In genomic region chr15:95280986-95281385, GRCm38 (mm10) we compare ENCODE assay signal across 22 mouse cellular contexts.
DNase-seq lines count a peak whose midpoint lies in the region; ATAC-seq and TF ChIP-seq lines count a peak whose summit lies in the region.
"Had no signal": no experiment of that assay in that cellular context is flagged by ENCODE, and none has a peak within 500 bp of the region (broad histone marks: within the 10 kb centered on the region; RNA-seq: fewer than 3 reads in every experiment).

No protein-coding gene starts in this region.

- no peaks in the 10 kb centered on the region for H3K4me1 ChIP-seq in embryonic facial prominence, embryonic 14.5 days (ENCODE audit: control insufficient read depth, insufficient read depth, low read length)
- peaks cover 10% of the 10 kb centered on the region; the same call in 1 of the 2 replicates for H3K4me1 ChIP-seq in embryonic facial prominence, embryonic 10.5 days
- H3K4me1 ChIP-seq in kidney, embryonic 15.5 days = peaks cover 10% of the 10 kb centered on the region
- H3K4me1 ChIP-seq in kidney, embryonic 16.5 days (ENCODE audit: insufficient read depth, low read length) = peaks cover 16% of the 10 kb centered on the region
- H3K4me1 ChIP-seq: embryonic facial prominence, embryonic 12.5 days; heart, embryonic 10.5 days had no signal

- no peaks in the 10 kb centered on the region for H3K9me3 ChIP-seq in embryonic facial prominence, embryonic 14.5 days (ENCODE audit: control insufficient read depth, low read length)
- no peaks in the 10 kb centered on the region for H3K9me3 ChIP-seq in embryonic facial prominence, embryonic 10.5 days
- H3K9me3 ChIP-seq in kidney, embryonic 15.5 days (replicated peaks) = no peaks in the 10 kb centered on the region
- no peaks in the 10 kb centered on the region for H3K9me3 ChIP-seq in kidney, embryonic 16.5 days (ENCODE audit: low read length)
- H3K9me3 ChIP-seq: embryonic facial prominence, embryonic 12.5 days; forebrain, embryonic 10.5 days; forebrain, embryonic 13.5 days; heart, embryonic 10.5 days; heart, embryonic 13.5 days; hindbrain, embryonic 12.5 days; hindbrain, embryonic 15.5 days had no signal

- peak; percentile 8 for DNase-seq in embryonic facial prominence, embryonic 14.5 days (ENCODE audit: low spot score)
- DNase-seq in embryonic facial prominence, embryonic 10.5 days (ENCODE audit: low spot score) = no peak
- peak; percentile 62 for DNase-seq in brain, adult 2 months (ENCODE audit: low read depth, low spot score)
- DNase-seq in layer of hippocampus, adult 2 months (ENCODE audit: low spot score in 2 of 2) = no peak
- DNase-seq: adrenal gland, adult 8-10 months; adrenal gland, postnatal 25 days; cerebellum, adult 18-20 months; cerebellum, adult 9-10 months; cerebellum, postnatal 14 days; gastrocnemius, postnatal 25 days; heart, adult 2 months had no signal

- 69% methylated on average over 2 of the region's 2 CpGs for WGBS in embryonic facial prominence, embryonic 14.5 days
- WGBS in embryonic facial prominence, embryonic 10.5 days = 84% methylated on average over 2 of the region's 2 CpGs
- WGBS in kidney, embryonic 15.5 days = 66% methylated on average over 2 of the region's 2 CpGs
- 71% methylated on average over 2 of the region's 2 CpGs for WGBS in kidney, embryonic 16.5 days

- no peaks in the 10 kb centered on the region for H3K36me3 ChIP-seq in embryonic facial prominence, embryonic 14.5 days (ENCODE audit: control insufficient read depth, insufficient read depth, low read length)
- H3K36me3 ChIP-seq in embryonic facial prominence, embryonic 10.5 days (replicated peaks) = no peaks in the 10 kb centered on the region
- no peaks in the 10 kb centered on the region for H3K36me3 ChIP-seq in kidney, embryonic 15.5 days
- H3K36me3 ChIP-seq in kidney, embryonic 16.5 days (ENCODE audit: insufficient read depth, low read length) = no peaks in the 10 kb centered on the region
- H3K36me3 ChIP-seq: embryonic facial prominence, embryonic 12.5 days; forebrain, embryonic 10.5 days; heart, embryonic 10.5 days; heart, embryonic 13.5 days; hindbrain, embryonic 12.5 days; hindbrain, embryonic 15.5 days had no signal

- H3K27ac ChIP-seq in embryonic facial prominence, embryonic 14.5 days (replicated peaks; ENCODE audit: low read depth, low read length) = no peak overlapping the region
- no peak overlapping the region for H3K27ac ChIP-seq in embryonic facial prominence, embryonic 10.5 days (replicated peaks)
- H3K27ac ChIP-seq in kidney, embryonic 15.5 days = 0 out of 2 replicates have a peak overlapping the region, but pooled peaks have one; percentile 51
- no peak overlapping the region for H3K27ac ChIP-seq in kidney, embryonic 16.5 days (ENCODE audit: low read length)
- no peak overlapping the region for H3K27ac ChIP-seq in layer of hippocampus, adult 2 months
- H3K27ac ChIP-seq: embryonic facial prominence, embryonic 12.5 days; forebrain, embryonic 10.5 days; forebrain, embryonic 13.5 days; heart, adult 2 months; heart, embryonic 10.5 days; heart, embryonic 13.5 days; hindbrain, embryonic 12.5 days; hindbrain, embryonic 15.5 days had no signal

- H3K4me2 ChIP-seq in embryonic facial prominence, embryonic 14.5 days (ENCODE audit: low read depth, low read length) = no peak overlapping the region
- H3K4me2 ChIP-seq in kidney, embryonic 15.5 days = no peak overlapping the region
- H3K4me2 ChIP-seq in kidney, embryonic 16.5 days (replicated peaks; ENCODE audit: low read depth, low read length) = no peak overlapping the region
- H3K4me2 ChIP-seq: embryonic facial prominence, embryonic 12.5 days; forebrain, embryonic 13.5 days; heart, embryonic 13.5 days; hindbrain, embryonic 12.5 days; hindbrain, embryonic 15.5 days had no signal

- H3K4me3 ChIP-seq in embryonic facial prominence, embryonic 14.5 days (ENCODE audit: low read depth, low read length) = no peak overlapping the region
- H3K4me3 ChIP-seq in embryonic facial prominence, embryonic 10.5 days = no peak overlapping the region
- no peak overlapping the region for H3K4me3 ChIP-seq in kidney, embryonic 15.5 days (replicated peaks)
- H3K4me3 ChIP-seq in kidney, embryonic 16.5 days (ENCODE audit: low read length) = no peak overlapping the region
- H3K4me3 ChIP-seq in layer of hippocampus, adult 2 months = no peak overlapping the region
- H3K4me3 ChIP-seq: embryonic facial prominence, embryonic 12.5 days; forebrain, embryonic 10.5 days; forebrain, embryonic 13.5 days; heart, adult 2 months; heart, embryonic 10.5 days; heart, embryonic 13.5 days; hindbrain, embryonic 12.5 days; hindbrain, embryonic 15.5 days had no signal

- H3K27me3 ChIP-seq in embryonic facial prominence, embryonic 14.5 days (replicated peaks; ENCODE audit: control insufficient read depth, insufficient read depth, low read length) = no peaks in the 10 kb centered on the region
- H3K27me3 ChIP-seq in embryonic facial prominence, embryonic 10.5 days (replicated peaks; ENCODE audit: low read depth, poor library complexity, severe bottlenecking) = no peaks in the 10 kb centered on the region
- H3K27me3 ChIP-seq in kidney, embryonic 15.5 days = no peaks in the 10 kb centered on the region
- no peaks in the 10 kb centered on the region for H3K27me3 ChIP-seq in kidney, embryonic 16.5 days (ENCODE audit: insufficient read depth, low read length)
- H3K27me3 ChIP-seq: embryonic facial prominence, embryonic 12.5 days; forebrain, embryonic 13.5 days; heart, embryonic 13.5 days; hindbrain, embryonic 12.5 days; hindbrain, embryonic 15.5 days had no signal

- ATAC-seq in embryonic facial prominence, embryonic 14.5 days (ENCODE audit: low read depth) = no peak
- ATAC-seq in kidney, embryonic 15.5 days (replicated peaks; ENCODE audit: low FRiP score) = no peak
- no peak for ATAC-seq in kidney, embryonic 16.5 days (ENCODE audit: low FRiP score, low TSS enrichment)
- ATAC-seq: activated CD4-positive, CD25-positive, alpha-beta regulatory T cell, adult 4 months; forebrain, embryonic 13.5 days; forebrain, embryonic 16.5 days had no signal

- no peak overlapping the region for H3K9ac ChIP-seq in embryonic facial prominence, embryonic 14.5 days (ENCODE audit: low read depth, low read length)
- no peak overlapping the region for H3K9ac ChIP-seq in kidney, embryonic 15.5 days
- no peak overlapping the region for H3K9ac ChIP-seq in kidney, embryonic 16.5 days (replicated peaks; ENCODE audit: low read length)
- H3K9ac ChIP-seq: embryonic facial prominence, embryonic 12.5 days; forebrain, embryonic 13.5 days; heart, embryonic 13.5 days; hindbrain, embryonic 12.5 days; hindbrain, embryonic 15.5 days had no signal

- no peak for TF ChIP-seq CTCF in layer of hippocampus, adult 2 months (conservative IDR thresholded peaks at IDR 0.05)

Comparison
In these comparisons a context has a peak if more than half of its experiments do, and no peak if none do; other contexts are left out.
1. DNase-seq: peak in embryonic facial prominence, embryonic 14.5 days (single experiment) and brain, adult 2 months (single experiment); none in embryonic facial prominence, embryonic 10.5 days (single experiment) and layer of hippocampus, adult 2 months (0 of 2).